Mouse (Mus musculus) mammary gland, adult 2 months (tissue): ENCODE data around the gene Sgms1. TPM values are rescaled to one million over a fixed set of nuclear protein-coding genes. Genes with fewer than 3 reads are reported as not detected.

Source experiments
- polyA plus RNA-seq: library from polyadenylated mRNA; depleted of rRNA; stranded (reverse); fragments of >200 nt; gene quantifications from 2 replicates; pipeline ENCODE4 v1.2.3, GENCODE M21; 2012; ENCODE audit warnings: low replicate concordance; rRNA removed

The Sgms1 gene
- polyA plus RNA-seq: 17.1 and 38.2 TPM in 2 replicates

DNA sequence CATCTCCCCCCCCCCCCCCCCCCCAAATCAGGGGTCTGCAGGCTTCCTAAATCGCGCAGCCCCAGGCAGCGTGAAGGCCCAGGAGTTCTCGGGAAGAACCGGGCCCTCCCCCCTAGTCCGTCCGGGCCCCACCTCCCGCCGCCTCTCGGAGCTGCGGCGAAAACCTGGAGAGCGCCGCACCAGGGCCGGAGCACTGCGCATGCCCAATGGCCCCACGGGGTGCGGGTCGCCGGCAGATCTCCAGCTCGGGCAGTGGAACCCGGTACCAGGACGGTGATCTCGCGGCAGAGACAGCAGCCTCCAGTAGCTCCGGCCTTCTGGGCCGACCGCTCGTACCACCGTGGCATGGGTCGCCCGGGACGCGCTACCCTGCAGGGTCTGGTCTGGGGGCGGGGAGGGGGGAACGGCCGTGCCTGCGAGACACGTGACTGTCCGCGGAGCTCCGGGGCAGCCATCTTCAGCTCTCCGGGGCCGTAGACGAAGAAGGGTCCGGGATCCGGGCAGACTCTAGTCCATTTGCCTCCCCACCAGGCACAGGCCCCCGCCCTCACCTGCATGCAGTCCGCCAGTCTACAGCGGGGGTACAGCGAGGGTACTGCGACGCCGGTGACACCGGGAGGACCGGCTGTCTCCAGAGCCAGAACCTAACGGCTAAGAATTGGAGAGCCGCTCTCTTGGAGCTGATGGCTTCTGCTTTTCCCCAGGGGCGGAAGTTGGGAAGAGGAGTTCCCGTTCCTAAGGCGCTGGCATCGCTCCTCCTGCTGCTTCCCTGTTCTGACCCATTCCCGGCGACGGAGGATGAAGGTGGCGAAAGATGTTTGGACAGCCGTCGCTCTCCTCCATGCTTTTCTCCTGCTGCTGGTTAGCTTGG, at the start of gene Sgms1:
Sgms1 (minus strand) TSS at position 714 of the 871 bp plus-strand sequence.

DNA sequence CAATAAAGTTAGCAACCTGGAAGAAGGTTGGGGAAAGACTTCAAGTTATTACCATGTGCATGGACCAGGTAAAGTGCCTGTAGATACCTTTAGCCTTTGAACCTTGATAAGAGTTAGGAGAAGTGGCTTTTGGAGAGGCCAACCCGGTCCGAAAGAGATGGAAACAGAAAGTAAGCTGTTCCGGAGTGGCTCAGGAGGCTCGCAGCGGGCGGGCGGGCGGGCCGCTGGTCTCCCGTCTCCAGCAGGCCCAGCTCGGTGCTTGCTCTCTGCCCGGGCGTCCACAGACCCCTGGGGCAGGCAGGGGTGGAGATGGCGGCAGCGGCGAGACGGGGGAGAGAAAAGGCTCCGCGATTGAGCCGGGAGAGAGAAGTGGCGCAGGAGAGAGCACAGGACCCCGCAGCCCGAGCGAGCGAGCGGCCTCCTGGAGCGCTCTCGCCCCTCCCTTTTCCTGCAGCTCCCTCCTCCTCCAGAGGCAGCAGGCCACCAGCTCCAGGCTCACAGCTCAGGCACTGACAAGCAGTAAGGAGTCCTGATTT, 281.7 kb downstream of the Sgms1 start, which contains the start of gene Asah2:
Asah2 (minus strand) TSS at position 441 of the 536 bp plus-strand sequence.

Other genes with a start within 250 kb of the Sgms1 start
- gene Rpl9-ps6, start 76.9 kb upstream of the Sgms1 start, polyA plus RNA-seq: 2.6 and 17.2 TPM in 2 replicates
- 17.8 and 82.6 TPM in 2 replicates for gene Minpp1, start 96.1 kb upstream of the Sgms1 start, polyA plus RNA-seq
- gene Papss2, start 206.1 kb upstream of the Sgms1 start, polyA plus RNA-seq: 6.0 and 9.8 TPM in 2 replicates